Mouse (Mus musculus) adrenal gland, postnatal 25 days (tissue): ENCODE results near the gene Steap3. TPM values are rescaled to one million over a fixed set of nuclear protein-coding genes. Genes with fewer than 3 reads are reported as not detected.
A peak's percentile ranks its signal among the peaks of the same experiment; 100 is the strongest.

Source experiments
- DNase-seq: peaks from one replicate; pipeline ENCODE4 v3.0.0; 2021; ENCODE audit warnings: mixed read lengths
- total RNA-seq: library from RNA; stranded (reverse); gene quantifications from 2 replicates; pipeline ENCODE4 v1.2.3, GENCODE M21; 2021

The Steap3 gene
- total RNA-seq, 1 experiment from 2014 or later = 48.9 TPM

GRCm38 (mm10) chr1:120145527-120146216, 126.8 kb downstream of the Steap3 start:
- no peak for DNase-seq

- peak; percentile 37 for DNase-seq
These were observed 130.0 kb downstream of the Steap3 start for GRCm38 (mm10) chr1:120142551-120142950.

Other genes starting within 250 kb of the Steap3 start
- gene Tmem37, start 198.6 kb downstream of the Steap3 start, total RNA-seq = 9.2 and 10.3 TPM in 2 replicates
- gene Dbi, start 151.6 kb downstream of the Steap3 start, total RNA-seq = 791 and 964 TPM in 2 replicates
- gene 3110009E18Rik, start 151.5 kb downstream of the Steap3 start, total RNA-seq = 13.2 and 14.5 TPM in 2 replicates
- not detected in 2 replicates for gene C1ql2, start 67.9 kb upstream of the Steap3 start, total RNA-seq
- not detected in 2 replicates for gene Marco, start 232.3 kb upstream of the Steap3 start, total RNA-seq